Mouse (Mus musculus) lung, embryonic 16.5 days (tissue): ENCODE measurements around the gene Hes5. TPM values are rescaled to one million over a fixed set of nuclear protein-coding genes. Genes with fewer than 3 reads are reported as not detected.
A peak's percentile ranks its signal among the peaks of the same experiment; 100 is the strongest.

Experiments
- ATAC-seq: fragments of 200-750 bp; cut with Nextera tagmentation; 2 replicates; pipeline ENCODE4 v1.8.0; 2017; ENCODE audit warnings: low read depth, mild to moderate bottlenecking, moderate library complexity
- H3K27ac ChIP-seq: fragments of 300-500 bp; sonication (generic); 2 replicates; pipeline ENCODE4 v1.5.1; 2014; ENCODE audit warnings: mild to moderate bottlenecking, control low read depth, low read length
- H3K27me3 ChIP-seq: fragments of 300-500 bp; sonication (generic); 2 replicates; pipeline ENCODE4 v1.6.1; 2014; ENCODE audit warnings: low read depth, low read length, mixed read lengths; ENCODE audit not compliant: control insufficient read depth, insufficient read depth
- H3K36me3 ChIP-seq: fragments of 300-500 bp; sonication (generic); 2 replicates; pipeline ENCODE4 v1.6.1; 2014; ENCODE audit warnings: low read length; ENCODE audit not compliant: control insufficient read depth, insufficient read depth
- H3K4me1 ChIP-seq: fragments of 300-500 bp; sonication (generic); replicated peaks from 2 replicates; pipeline ENCODE4 v1.6.1; 2014; ENCODE audit warnings: low read length, mixed read lengths; ENCODE audit not compliant: control insufficient read depth, insufficient read depth
- H3K4me2 ChIP-seq: fragments of 300-500 bp; sonication (generic); 2 replicates; pipeline ENCODE4 v1.6.1; 2014; ENCODE audit warnings: low read depth, low read length, control low read depth
- H3K4me3 ChIP-seq: fragments of 300-500 bp; sonication (generic); 2 replicates; pipeline ENCODE4 v1.5.1; 2014; ENCODE audit warnings: mild to moderate bottlenecking, low read length, control low read depth
- H3K9ac ChIP-seq: fragments of 300-500 bp; sonication (generic); 2 replicates; pipeline ENCODE4 v1.6.1; 2014; ENCODE audit warnings: low read length, control low read depth
- H3K9me3 ChIP-seq: fragments of 300-500 bp; sonication (generic); 2 replicates; pipeline ENCODE4 v1.6.1; 2016; ENCODE audit warnings: low read length; ENCODE audit not compliant: control insufficient read depth
- WGBS: fragments of 180-500 bp; shearing (Covaris S2); extraction: QIAGEN DNeasy Blood & Tissue Kit; methylation state at CpG from one replicate; pipeline ENCODE4 v1.1.7; 2014; 5-methylcytosine and 5-hydroxymethylcytosine counted together
- polyA plus RNA-seq: library from polyadenylated mRNA; unstranded; fragments of >200 nt; fragmentation: Nextera tagmentation; extraction: Ambion mirVana; gene quantifications from 2 replicates; pipeline ENCODE4 v1.2.1, GENCODE M21; 2015

Hes5 gene
- polyA plus RNA-seq, 1 experiment from 2014 or later, result 0.54 TPM

- Histone ChIP-seq H3K36me3 (no peaks in the 10 kb centered on the region), H3K9ac (peak overlapping the region; percentile 55), H3K9me3 (no peaks in the 10 kb centered on the region), H3K27me3 (no peaks in the 10 kb centered on the region), H3K4me1 (peaks cover 13% of the 10 kb centered on the region), H3K4me2 (peak overlapping the region; percentile 50), H3K27ac (peak overlapping the region; percentile 56), H3K4me3 (peak overlapping the region; percentile 32)
- 53% methylated on average over 9 of the region's 9 CpGs for WGBS
- ATAC-seq, result peak; percentile 1; the same call in 1 of the 2 replicates
Observed at GRCm38 (mm10) chr4:154926969-154927898, 33.5 kb upstream of the Hes5 start.

DNA sequence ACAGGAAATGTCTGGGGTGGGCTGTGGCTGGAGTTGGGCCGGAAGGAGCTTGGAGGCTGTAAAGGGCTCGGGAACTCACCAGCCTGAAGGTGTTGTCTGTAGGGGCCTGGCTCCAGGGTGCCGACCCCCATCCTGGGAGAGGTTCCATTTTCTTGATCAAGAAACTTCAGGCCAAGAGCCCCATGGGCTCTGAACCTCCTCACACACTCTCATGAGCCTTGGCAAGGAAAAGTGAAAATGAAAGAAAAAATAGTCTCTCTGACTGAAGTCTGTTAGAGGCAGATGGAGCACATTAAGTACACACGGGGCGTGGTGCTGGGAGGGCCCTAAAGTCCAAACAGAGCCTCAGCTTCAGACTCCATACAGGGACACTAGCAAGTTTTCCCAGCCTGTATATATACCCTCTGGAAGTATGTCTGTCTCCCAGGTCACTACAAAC is 32.8 kb upstream of the Hes5 start:
- no peaks in the 10 kb centered on the region for H3K36me3 ChIP-seq
- 18% methylated on average over 5 of the region's 5 CpGs for WGBS

DNA sequence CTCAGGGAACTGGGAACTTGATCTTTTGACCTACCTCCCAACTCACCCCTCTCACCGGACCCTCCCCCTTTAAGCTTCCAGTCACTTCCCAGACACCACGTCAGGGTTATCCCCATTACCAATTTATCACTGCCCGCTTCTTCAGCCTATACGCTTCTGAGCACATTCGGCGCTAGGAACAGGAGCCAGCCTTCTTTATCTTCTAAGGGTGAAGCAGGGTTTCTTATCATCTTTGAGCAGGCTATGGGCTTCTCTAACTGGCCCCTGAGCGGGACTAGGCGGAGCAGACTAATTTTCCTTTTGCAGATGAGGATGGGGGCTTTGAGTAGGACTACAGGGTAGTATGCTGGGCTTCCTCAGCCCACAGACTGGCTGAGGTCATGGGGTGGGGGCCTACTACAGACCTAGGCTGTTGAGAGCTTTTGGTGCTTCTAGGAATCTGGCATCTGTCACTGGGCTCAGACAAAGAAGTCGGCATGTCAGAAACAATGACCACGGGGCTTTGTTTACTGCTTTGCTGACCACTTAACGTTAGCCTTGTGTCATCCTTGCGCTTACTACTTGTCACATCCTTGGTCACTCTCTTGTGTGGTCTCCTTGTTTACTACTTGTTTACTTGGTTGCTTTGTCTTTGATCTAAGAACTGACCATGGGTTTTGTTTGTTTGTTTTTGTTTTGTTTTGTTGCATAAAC is 32.2 kb upstream of the Hes5 start, which contains the start of gene Tnfrsf14:
Gene Tnfrsf14 (minus strand): TSS at position 169 of the 693 bp plus-strand sequence.
- Histone ChIP-seq H3K4me3 (peak within 1 kb of the TSS; percentile 32), H3K27ac (peak within 1 kb of the TSS; percentile 56), H3K9me3 (no peaks in the 10 kb centered on the region), H3K9ac (peak within 1 kb of the TSS; percentile 55), H3K27me3 (no peaks in the 10 kb centered on the region), H3K36me3 (no peaks in the 10 kb centered on the region), H3K4me1 (peaks cover 13% of the 10 kb centered on the region), H3K4me2 (peak within 1 kb of the TSS; percentile 50)
- 30% methylated on average over 12 of the region's 12 CpGs for WGBS
- ATAC-seq, result peak; percentile 21; the same call in 1 of the 2 replicates

More for the DNA sequence above, 32.8 kb upstream of the Hes5 start:
- Histone ChIP-seq H3K4me1 (peaks cover 13% of the 10 kb centered on the region), H3K27ac (peak overlapping the region; percentile 56), H3K27me3 (no peaks in the 10 kb centered on the region), H3K9me3 (no peaks in the 10 kb centered on the region), H3K4me3 (peak overlapping the region; percentile 32), H3K9ac (peak overlapping the region; percentile 55), H3K4me2 (peak overlapping the region; percentile 50)
- ATAC-seq, result peak; percentile 82

- H3K27me3 ChIP-seq, result no peaks in the 10 kb centered on the region
- 72% methylated on average over 12 of the region's 12 CpGs for WGBS
- H3K4me3 ChIP-seq, result no peak overlapping the region
- H3K27ac ChIP-seq, result no peak overlapping the region
- no peak overlapping the region for H3K4me2 ChIP-seq
- H3K36me3 ChIP-seq, result no peaks in the 10 kb centered on the region
- no peak for ATAC-seq
- H3K9me3 ChIP-seq, result no peaks in the 10 kb centered on the region
- H3K4me1 ChIP-seq, result peaks cover 13% of the 10 kb centered on the region
- no peak overlapping the region for H3K9ac ChIP-seq
Observed at GRCm38 (mm10) chr4:154929088-154929660, 31.5 kb upstream of the Hes5 start.

- Histone ChIP-seq H3K4me1 (peaks cover 3% of the 10 kb centered on the region), H3K9me3 (no peaks in the 10 kb centered on the region), H3K27ac (no peak overlapping the region), H3K4me3 (no peak overlapping the region), H3K36me3 (no peaks in the 10 kb centered on the region), H3K4me2 (no peak overlapping the region), H3K9ac (no peak overlapping the region), H3K27me3 (no peaks in the 10 kb centered on the region)
- 52% methylated on average over 13 of the region's 13 CpGs for WGBS
- no peak for ATAC-seq
Observed at GRCm38 (mm10) chr4:154933306-154933907, 27.3 kb upstream of the Hes5 start.

GRCm38 (mm10) chr4:154934800-154935199 is 25.9 kb upstream of the Hes5 start:
- Histone ChIP-seq H3K9ac (no peak overlapping the region), H3K36me3 (no peaks in the 10 kb centered on the region), H3K4me1 (no peaks in the 10 kb centered on the region), H3K4me3 (no peak overlapping the region), H3K4me2 (no peak overlapping the region), H3K27me3 (no peaks in the 10 kb centered on the region), H3K9me3 (no peaks in the 10 kb centered on the region), H3K27ac (no peak overlapping the region)
- ATAC-seq, result no peak
- 84% methylated on average over 2 of the region's 2 CpGs for WGBS

- Histone ChIP-seq H3K4me2 (no peak overlapping the region), H3K36me3 (no peaks in the 10 kb centered on the region), H3K4me3 (no peak overlapping the region), H3K27ac (no peak overlapping the region), H3K4me1 (no peaks in the 10 kb centered on the region), H3K9me3 (no peaks in the 10 kb centered on the region), H3K9ac (no peak overlapping the region), H3K27me3 (no peaks in the 10 kb centered on the region)
- no peak for ATAC-seq
- 72% methylated on average over 7 of the region's 7 CpGs for WGBS
Observed at GRCm38 (mm10) chr4:154935788-154936187, 24.9 kb upstream of the Hes5 start.

GRCm38 (mm10) chr4:154936542-154937255 is 24.0 kb upstream of the Hes5 start:
- Histone ChIP-seq H3K4me3 (no peak overlapping the region), H3K27me3 (no peaks in the 10 kb centered on the region), H3K9ac (no peak overlapping the region), H3K4me1 (no peaks in the 10 kb centered on the region), H3K4me2 (no peak overlapping the region), H3K9me3 (no peaks in the 10 kb centered on the region), H3K36me3 (no peaks in the 10 kb centered on the region), H3K27ac (no peak overlapping the region)
- no peak for ATAC-seq
- 55% methylated on average over 8 of the region's 8 CpGs for WGBS
